Mouse (Mus musculus): ENCODE measurements at regions not wholly inside any gene's neighbourhood (a gene's known extent, or its start where the extent isn't known, plus 50 kb on each side); places are given as distances from the start of the nearest gene placed in this dataset.
A peak's percentile ranks its signal among the peaks of the same experiment; 100 is the strongest.

DNA sequence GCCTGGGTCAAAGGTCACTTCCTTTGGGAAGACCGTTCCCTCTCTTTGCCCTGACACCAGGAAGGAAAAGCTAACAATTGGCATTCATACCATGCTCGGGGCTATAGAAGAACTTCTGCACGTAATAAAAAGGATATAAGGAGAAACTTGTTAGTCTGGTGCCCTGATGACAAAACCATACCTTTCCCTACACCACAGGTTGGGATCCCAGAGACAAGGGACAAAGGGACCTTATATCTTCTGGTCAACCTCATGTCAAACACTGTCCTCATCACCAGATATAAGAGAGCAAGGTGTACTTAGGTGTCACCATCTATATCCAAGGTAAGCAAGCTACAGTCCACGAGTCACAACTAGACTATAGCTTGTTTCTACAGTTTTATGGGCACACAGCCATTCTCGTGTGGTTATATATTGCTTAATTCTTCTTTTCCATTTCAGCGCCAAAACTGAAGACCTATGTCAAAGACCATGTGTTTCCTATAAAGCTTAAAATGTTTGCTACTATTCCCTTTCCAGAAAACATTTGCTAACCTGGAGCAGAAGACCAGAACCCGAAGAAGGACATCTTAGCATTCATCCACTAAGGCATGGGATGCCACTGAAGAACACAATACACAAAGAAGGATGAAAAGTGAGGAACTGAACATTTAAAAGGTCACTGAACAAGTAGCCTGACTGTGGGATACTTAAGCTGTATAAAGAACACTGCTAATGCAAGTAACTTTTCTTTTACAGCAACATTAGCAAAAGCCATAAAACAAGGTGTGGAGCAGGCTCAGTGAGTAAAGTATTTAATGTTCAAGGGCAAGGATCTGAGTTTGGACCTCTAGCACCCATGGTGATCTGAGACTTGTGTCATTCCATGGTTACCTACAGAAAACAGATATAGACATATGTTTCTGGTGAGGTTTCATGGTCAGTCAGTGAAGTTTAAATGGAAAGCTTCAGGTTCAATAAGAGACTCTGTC is 437.7 kb upstream of the Cd180 start:
- no peak for DNase-seq (ENCODE audit: low spot score)

GRCm38 (mm10) chr13:102258207-102258606 is 435.2 kb upstream of the Cd180 start:
- DNase-seq (ENCODE audit: low spot score): no peak

DNA sequence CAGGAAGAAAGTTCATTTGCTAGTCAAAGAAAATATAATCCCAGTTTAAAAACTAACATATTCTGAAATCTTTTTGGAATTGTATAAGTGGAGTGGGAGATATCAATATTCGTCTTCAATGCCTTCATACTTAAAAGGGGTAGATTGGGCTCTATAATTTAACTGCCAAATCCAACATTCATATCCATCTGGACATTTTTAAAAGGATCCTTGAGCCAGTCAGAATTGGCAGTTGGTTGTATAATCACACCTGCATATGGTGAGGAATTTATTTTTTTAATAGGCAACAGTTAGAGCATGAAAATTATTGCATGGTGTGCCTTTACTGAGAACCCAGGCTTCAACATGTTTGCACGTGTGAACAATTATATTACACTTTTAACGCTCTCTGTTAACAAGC is 419.5 kb upstream of the Cd180 start:
- DNase-seq (ENCODE audit: low spot score): no peak

- peak; percentile 40 for DNase-seq (ENCODE audit: low spot score)
These were observed 418.1 kb upstream of the Cd180 start for GRCm38 (mm10) chr13:102275296-102275695.

GRCm38 (mm10) chr13:102276885-102277284 is 416.5 kb upstream of the Cd180 start:
- DNase-seq (ENCODE audit: low spot score): no peak

- no peak for DNase-seq (ENCODE audit: low spot score)
These were observed 413.2 kb upstream of the Cd180 start for GRCm38 (mm10) chr13:102280198-102280597.

- no peak for DNase-seq (ENCODE audit: low spot score)
These were observed 398.9 kb upstream of the Cd180 start for GRCm38 (mm10) chr13:102294451-102294850.

GRCm38 (mm10) chr13:102295079-102295478 is 398.3 kb upstream of the Cd180 start:
- DNase-seq (ENCODE audit: low spot score): no peak

DNA sequence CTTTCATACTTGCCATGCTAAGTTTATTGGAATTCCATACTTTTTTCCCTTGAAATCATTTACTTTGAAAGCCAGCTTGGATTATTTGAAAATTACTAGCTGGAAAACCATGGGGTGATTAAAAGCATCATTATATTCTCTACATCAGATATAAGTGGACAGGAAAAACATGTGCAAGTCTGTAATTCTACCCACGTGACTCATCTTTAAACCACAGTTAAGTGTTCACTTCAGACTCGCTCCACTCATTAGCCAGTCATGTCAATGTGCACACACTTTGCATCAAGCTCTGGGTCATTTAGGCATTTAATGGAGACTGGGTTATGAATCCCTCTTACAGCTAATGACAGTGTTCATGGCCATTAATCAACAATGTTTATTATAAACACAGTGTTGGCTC is 385.4 kb upstream of the Cd180 start:
- DNase-seq (ENCODE audit: low spot score): no peak

DNA sequence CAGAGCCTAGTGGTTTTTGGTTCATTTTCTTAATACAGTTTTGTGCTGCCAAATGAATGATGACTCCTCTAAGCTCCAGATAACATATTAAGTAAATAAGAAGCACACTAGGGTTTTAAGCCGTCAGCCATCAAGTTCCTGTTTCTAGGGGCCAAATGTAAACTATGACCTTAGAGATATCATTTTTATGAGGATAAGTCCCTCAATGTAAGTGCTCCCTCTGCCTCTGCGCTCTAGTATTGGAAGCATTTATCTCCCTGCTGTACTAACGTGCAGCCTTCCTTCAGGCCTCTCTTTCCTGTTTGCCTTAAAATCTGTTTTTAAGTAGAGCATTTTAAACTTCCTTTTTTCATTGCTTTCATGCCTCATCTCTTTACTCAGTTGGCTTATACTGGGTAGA is 381.3 kb upstream of the Cd180 start:
- DNase-seq (ENCODE audit: low spot score): no peak

DNA sequence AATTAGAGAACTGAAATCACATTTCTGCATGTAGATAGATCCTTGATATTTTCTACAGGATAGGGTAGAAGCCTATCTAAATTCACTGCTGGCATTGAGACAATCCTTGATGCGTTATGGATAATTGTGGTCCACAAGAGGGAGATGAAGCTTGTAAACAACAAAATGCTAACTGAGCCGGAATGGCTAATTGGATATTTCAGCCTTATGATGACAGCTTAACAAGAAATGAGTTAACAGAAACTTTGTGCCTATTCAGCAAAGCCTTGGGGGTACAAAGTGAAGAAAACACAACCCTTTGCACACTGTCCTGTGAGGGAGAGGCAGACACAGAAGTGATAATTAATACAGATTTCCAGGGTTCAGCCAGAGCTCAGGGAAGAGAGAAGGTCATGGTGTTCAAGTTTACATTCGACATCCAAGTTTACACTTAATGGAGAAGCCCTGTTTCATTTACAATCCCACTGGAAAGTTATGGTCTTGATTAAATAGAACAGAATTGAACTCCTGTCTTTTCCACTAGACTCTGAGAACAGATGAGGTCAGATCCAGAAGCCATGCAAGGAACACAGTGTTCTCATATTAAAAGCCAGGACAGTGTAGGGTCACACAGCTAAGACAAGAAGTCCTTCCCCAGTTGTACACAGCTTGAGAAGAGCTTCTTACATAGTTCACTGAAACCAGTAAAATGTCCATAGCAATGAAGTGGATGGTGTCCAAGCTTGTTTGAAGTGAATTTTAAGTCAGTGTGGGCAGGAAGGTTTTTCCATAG is 377.3 kb upstream of the Cd180 start:
- no peak for DNase-seq (ENCODE audit: low spot score)

GRCm38 (mm10) chr13:102318891-102319404 is 374.4 kb upstream of the Cd180 start:
- DNase-seq (ENCODE audit: low spot score): no peak

DNA sequence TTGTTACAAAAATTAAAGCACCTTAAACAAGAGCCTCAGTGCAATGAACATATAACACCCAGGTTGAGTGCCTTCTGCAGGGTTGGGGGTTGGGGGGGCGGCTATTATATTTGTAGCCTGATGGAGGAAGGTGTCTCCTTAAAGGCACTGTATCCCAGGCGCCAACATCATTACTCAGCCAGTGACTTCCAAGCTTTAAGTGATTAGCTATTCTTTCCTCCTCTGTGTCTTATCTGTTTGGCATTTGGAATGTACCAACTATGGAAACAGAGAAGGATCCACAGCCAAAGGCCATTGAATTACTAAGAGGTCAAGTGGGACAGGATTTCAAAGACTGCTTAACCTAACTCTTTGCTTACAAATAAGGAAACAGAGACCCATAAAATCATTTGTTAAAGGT is 373.9 kb upstream of the Cd180 start:
- peak; percentile 46 for DNase-seq (ENCODE audit: low spot score)

DNA sequence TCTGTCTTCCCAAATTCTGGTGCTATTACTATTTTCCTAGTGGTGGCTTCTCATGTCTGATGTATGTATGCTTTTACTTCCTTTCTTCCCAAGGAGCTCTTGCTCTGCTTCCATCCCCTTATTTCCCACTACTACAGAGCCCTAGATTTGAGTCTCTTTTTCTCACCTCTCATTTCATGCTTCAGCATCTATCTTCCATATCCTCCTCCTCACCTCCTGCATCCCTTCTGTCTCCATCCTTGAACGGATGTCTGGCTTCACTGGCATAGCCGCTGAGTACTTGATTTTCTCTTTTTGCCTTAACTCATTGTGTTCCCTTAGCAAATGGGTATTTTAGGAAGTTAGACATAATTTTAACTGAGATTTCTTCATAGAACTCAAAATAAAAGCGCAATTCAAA is 369.5 kb upstream of the Cd180 start:
- no peak for DNase-seq (ENCODE audit: low spot score)

DNA sequence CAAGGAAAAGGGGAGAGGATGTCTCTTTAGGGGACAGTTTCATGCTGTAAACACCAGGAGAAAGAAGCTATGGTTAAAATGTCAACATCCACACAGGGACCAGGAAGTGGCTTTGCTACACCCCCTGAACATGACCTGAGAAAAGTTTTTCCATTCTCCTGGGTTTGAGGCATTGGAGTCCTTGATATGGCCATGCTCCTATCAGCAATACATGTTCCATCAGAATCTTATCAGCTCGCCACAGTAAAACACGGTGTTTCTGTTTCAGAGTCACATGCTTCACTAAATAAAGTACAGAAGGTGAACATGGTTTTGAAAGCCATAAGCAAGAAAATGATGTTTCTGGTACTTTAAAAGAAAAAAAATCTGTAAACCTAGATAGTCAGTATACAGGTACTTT is 367.4 kb upstream of the Cd180 start:
- no peak for DNase-seq (ENCODE audit: low spot score)

GRCm38 (mm10) chr13:102326544-102326943 is 366.8 kb upstream of the Cd180 start:
- DNase-seq (ENCODE audit: low spot score): no peak

DNA sequence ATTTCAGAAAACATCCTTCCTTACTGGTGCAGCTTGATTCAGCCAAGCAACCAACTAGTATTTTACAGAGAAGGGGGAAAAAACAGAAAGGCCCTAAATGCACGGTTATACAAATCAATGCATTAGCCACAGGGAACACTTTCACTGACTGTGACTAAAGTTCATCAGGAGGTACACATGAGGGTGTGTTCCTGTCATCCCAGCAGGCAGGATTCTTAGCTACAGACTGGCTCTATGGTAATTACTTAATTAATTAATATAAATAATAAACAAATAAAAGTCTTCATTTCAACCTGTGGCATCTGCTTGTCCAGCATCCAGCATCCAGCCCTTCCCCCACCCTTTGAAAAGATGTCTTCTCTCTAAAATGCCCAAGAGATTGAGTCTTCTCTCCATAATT is 359.7 kb upstream of the Cd180 start:
- DNase-seq (ENCODE audit: low spot score): no peak

DNA sequence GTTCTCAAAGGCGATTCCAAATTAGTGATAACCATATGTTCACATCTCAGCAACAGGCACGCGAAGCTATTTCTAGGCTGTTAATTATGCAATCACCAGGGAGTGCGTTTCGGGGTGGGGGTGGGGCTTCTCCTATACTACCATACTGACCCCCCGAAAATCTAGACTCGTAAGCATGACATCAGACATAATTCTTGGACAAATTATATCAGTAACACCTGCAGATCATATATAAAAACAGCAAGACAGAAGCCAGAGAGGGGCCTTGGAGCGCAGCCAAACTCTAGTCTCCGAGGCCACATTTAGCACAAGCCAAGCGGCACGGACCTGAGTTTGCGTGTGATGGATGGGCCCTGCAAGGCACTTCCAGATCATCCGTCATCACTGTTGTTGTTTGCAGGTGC is 359.2 kb upstream of the Cd180 start:
- no peak for DNase-seq (ENCODE audit: low spot score)

GRCm38 (mm10) chr13:102343236-102343635 is 350.1 kb upstream of the Cd180 start:
- DNase-seq (ENCODE audit: low spot score): no peak

DNA sequence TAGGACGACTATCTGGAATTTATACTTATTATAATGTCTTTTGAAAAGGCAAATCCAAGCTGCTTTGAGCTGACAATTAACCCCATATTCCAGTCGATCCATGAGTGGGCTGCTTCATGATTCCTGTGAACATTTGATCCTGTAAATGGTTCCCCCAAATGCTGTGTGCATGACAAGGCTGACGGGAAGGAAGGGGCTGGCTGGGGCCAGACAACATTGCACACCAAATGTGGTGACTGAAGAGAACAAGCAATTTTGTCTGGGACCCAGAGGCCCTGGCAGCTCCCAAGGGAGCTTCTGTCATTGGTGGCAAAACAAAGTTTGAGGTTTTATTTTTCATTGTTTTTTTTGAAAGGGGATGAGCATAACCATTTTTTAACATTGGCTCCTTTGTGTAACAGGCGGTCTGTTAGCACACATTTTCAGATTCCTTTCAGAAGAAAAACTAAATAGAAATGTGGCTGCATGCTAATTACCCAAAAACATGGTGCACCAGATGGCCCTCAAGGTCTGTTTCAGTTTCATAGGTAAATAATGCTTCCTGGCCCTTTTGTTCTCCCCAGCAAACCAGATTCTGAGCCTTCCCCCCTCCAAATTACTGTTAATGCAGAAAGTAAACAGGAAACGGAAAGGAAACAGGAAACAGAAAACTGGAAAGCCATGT is 348.6 kb upstream of the Cd180 start:
- DNase-seq (ENCODE audit: low spot score): no peak

DNA sequence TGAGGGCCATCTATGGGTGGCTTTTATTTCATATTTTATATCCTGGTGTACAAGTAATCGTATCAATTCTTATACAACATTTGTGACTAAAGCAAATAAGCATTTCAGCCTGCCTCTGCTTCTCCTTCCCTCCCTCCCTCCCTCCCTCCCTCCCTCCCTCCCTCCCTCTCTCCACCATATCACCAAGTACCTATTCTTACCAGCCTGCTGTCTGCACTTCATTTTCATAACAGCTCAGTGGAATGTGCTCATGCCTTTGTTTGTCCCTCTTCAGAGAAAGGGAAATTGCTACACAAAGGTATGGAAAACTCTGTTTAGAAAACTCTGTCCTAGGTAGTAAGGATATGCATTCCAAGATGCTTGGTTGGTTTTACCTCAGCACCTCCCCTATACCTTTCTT is 343.9 kb upstream of the Cd180 start:
- DNase-seq (ENCODE audit: low spot score): no peak

Measured in heart, adult 8-10 months (tissue).